Mouse (Mus musculus): ENCODE data around the gene Ube2m. TPM values are rescaled to one million over a fixed set of nuclear protein-coding genes. Genes with fewer than 3 reads are reported as not detected.

Ube2m gene
- polyA plus RNA-seq, 1 experiment from 2014 or later: 67.7 TPM

- Histone ChIP-seq H3K27ac (ENCODE audit: low read length) (no peak overlapping the region), H3K9ac (replicated peaks; ENCODE audit: low read depth, low read length) (no peak overlapping the region), H3K4me1 (replicated peaks; ENCODE audit: control insufficient read depth, insufficient read depth, low read length) (peaks cover 14% of the 10 kb centered on the region), H3K9me3 (ENCODE audit: control insufficient read depth, low read length) (no peaks in the 10 kb centered on the region), H3K4me2 (ENCODE audit: low read length) (no peak overlapping the region), H3K4me3 (replicated peaks; ENCODE audit: low read length) (no peak overlapping the region), H3K36me3 (ENCODE audit: control insufficient read depth, insufficient read depth) (no peaks in the 10 kb centered on the region), H3K27me3 (replicated peaks; ENCODE audit: control insufficient read depth, insufficient read depth, low read length) (peaks cover 20% of the 10 kb centered on the region)
- no peak for ATAC-seq
- 5% methylated on average over 2 of the region's 2 CpGs for WGBS
These were observed 8.0 kb upstream of the Ube2m start for GRCm38 (mm10) chr7:13046084-13046483.

GRCm38 (mm10) chr7:13044254-13044625 lies 6.2 kb upstream of the Ube2m start:
- Histone ChIP-seq H3K4me3 (replicated peaks; ENCODE audit: low read length) (peak overlapping the region; percentile 51), H3K9ac (replicated peaks; ENCODE audit: low read depth, low read length) (peak overlapping the region; percentile 67), H3K9me3 (ENCODE audit: control insufficient read depth, low read length) (no peaks in the 10 kb centered on the region), H3K4me1 (replicated peaks; ENCODE audit: control insufficient read depth, insufficient read depth, low read length) (peaks cover 14% of the 10 kb centered on the region), H3K27me3 (replicated peaks; ENCODE audit: control insufficient read depth, insufficient read depth, low read length) (peaks cover 20% of the 10 kb centered on the region), H3K27ac (ENCODE audit: low read length) (no peak overlapping the region), H3K4me2 (ENCODE audit: low read length) (peak overlapping the region; percentile 92), H3K36me3 (ENCODE audit: control insufficient read depth, insufficient read depth) (no peaks in the 10 kb centered on the region)
- 3% methylated on average over 23 of the region's 23 CpGs for WGBS
- ATAC-seq: no peak

GRCm38 (mm10) chr7:13043445-13044253 lies 5.6 kb upstream of the Ube2m start:
- Histone ChIP-seq H3K27ac (ENCODE audit: low read length) (no peak overlapping the region), H3K36me3 (ENCODE audit: control insufficient read depth, insufficient read depth) (no peaks in the 10 kb centered on the region), H3K9me3 (ENCODE audit: control insufficient read depth, low read length) (no peaks in the 10 kb centered on the region), H3K4me2 (ENCODE audit: low read length) (peak overlapping the region; percentile 92), H3K9ac (replicated peaks; ENCODE audit: low read depth, low read length) (peak overlapping the region; percentile 67), H3K4me3 (replicated peaks; ENCODE audit: low read length) (peak overlapping the region; percentile 51), H3K27me3 (replicated peaks; ENCODE audit: control insufficient read depth, insufficient read depth, low read length) (peaks cover 20% of the 10 kb centered on the region), H3K4me1 (replicated peaks; ENCODE audit: control insufficient read depth, insufficient read depth, low read length) (peaks cover 20% of the 10 kb centered on the region)
- ATAC-seq: peak; percentile 53
- 4% methylated on average over 84 of the region's 88 CpGs for WGBS

GRCm38 (mm10) chr7:13043120-13043444 lies 5.0 kb upstream of the Ube2m start:
- no peak for ATAC-seq
- peaks cover 22% of the 10 kb centered on the region for H3K4me1 ChIP-seq (replicated peaks; ENCODE audit: control insufficient read depth, insufficient read depth, low read length)
- H3K4me3 ChIP-seq (replicated peaks; ENCODE audit: low read length): peak overlapping the region; percentile 51
- peak overlapping the region; percentile 67; the same call in 1 of the 2 replicates for H3K9ac ChIP-seq (replicated peaks; ENCODE audit: low read depth, low read length)
- peak overlapping the region; percentile 92 for H3K4me2 ChIP-seq (ENCODE audit: low read length)
- no peak overlapping the region for H3K27ac ChIP-seq (ENCODE audit: low read length)
- H3K36me3 ChIP-seq (ENCODE audit: control insufficient read depth, insufficient read depth): no peaks in the 10 kb centered on the region
- no peaks in the 10 kb centered on the region for H3K9me3 ChIP-seq (ENCODE audit: control insufficient read depth, low read length)
- H3K27me3 ChIP-seq (replicated peaks; ENCODE audit: control insufficient read depth, insufficient read depth, low read length): peaks cover 20% of the 10 kb centered on the region
- WGBS: 39% methylated on average over 16 of the region's 16 CpGs

GRCm38 (mm10) chr7:13042511-13042910 lies 4.4 kb upstream of the Ube2m start:
- ATAC-seq: no peak

GRCm38 (mm10) chr7:13041256-13041655 lies 3.2 kb upstream of the Ube2m start:
- 72% methylated on average over 1 of the region's 1 CpGs for WGBS
- Histone ChIP-seq H3K27me3 (replicated peaks; ENCODE audit: control insufficient read depth, insufficient read depth, low read length) (peaks cover 20% of the 10 kb centered on the region), H3K4me1 (replicated peaks; ENCODE audit: control insufficient read depth, insufficient read depth, low read length) (peaks cover 31% of the 10 kb centered on the region), H3K4me2 (ENCODE audit: low read length) (no peak overlapping the region), H3K4me3 (replicated peaks; ENCODE audit: low read length) (no peak overlapping the region), H3K9me3 (ENCODE audit: control insufficient read depth, low read length) (no peaks in the 10 kb centered on the region), H3K9ac (replicated peaks; ENCODE audit: low read depth, low read length) (no peak overlapping the region), H3K27ac (ENCODE audit: low read length) (no peak overlapping the region), H3K36me3 (ENCODE audit: control insufficient read depth, insufficient read depth) (peaks cover under 1% of the 10 kb centered on the region; the same call in 1 of the 2 replicates)
- no peak for ATAC-seq

More at GRCm38 (mm10) chr7:13042511-13042910, 4.4 kb upstream of the Ube2m start:
- H3K4me3 ChIP-seq (replicated peaks; ENCODE audit: low read length): no peak overlapping the region
- 82% methylated on average over 6 of the region's 6 CpGs for WGBS
- H3K36me3 ChIP-seq (ENCODE audit: control insufficient read depth, insufficient read depth): no peaks in the 10 kb centered on the region
- H3K27ac ChIP-seq (ENCODE audit: low read length): no peak overlapping the region
- no peak overlapping the region for H3K4me2 ChIP-seq (ENCODE audit: low read length)
- H3K9me3 ChIP-seq (ENCODE audit: control insufficient read depth, low read length): no peaks in the 10 kb centered on the region
- H3K9ac ChIP-seq (replicated peaks; ENCODE audit: low read depth, low read length): no peak overlapping the region
- peaks cover 20% of the 10 kb centered on the region for H3K27me3 ChIP-seq (replicated peaks; ENCODE audit: control insufficient read depth, insufficient read depth, low read length)
- H3K4me1 ChIP-seq (replicated peaks; ENCODE audit: control insufficient read depth, insufficient read depth, low read length): peaks cover 22% of the 10 kb centered on the region

- no peak overlapping the region for H3K4me3 ChIP-seq (replicated peaks; ENCODE audit: low read length)
- no peak for ATAC-seq
These were observed 1.1 kb upstream of the Ube2m start for GRCm38 (mm10) chr7:13039181-13039580.

GRCm38 (mm10) chr7:13038621-13039169 lies 620 bp upstream of the Ube2m start:
- Histone ChIP-seq H3K9ac (replicated peaks; ENCODE audit: low read depth, low read length) (peak overlapping the region; percentile 98), H3K27ac (ENCODE audit: low read length) (peak overlapping the region; percentile 100), H3K27me3 (replicated peaks; ENCODE audit: control insufficient read depth, insufficient read depth, low read length) (peaks cover 10% of the 10 kb centered on the region), H3K4me3 (replicated peaks; ENCODE audit: low read length) (peak overlapping the region; percentile 77), H3K9me3 (ENCODE audit: control insufficient read depth, low read length) (no peaks in the 10 kb centered on the region), H3K4me1 (replicated peaks; ENCODE audit: control insufficient read depth, insufficient read depth, low read length) (peaks cover 36% of the 10 kb centered on the region), H3K4me2 (ENCODE audit: low read length) (peak overlapping the region; percentile 71), H3K36me3 (ENCODE audit: control insufficient read depth, insufficient read depth) (peaks cover 12% of the 10 kb centered on the region)
- no peak for ATAC-seq
- 19% methylated on average over 15 of the region's 15 CpGs for WGBS

More at GRCm38 (mm10) chr7:13039181-13039580, 1.1 kb upstream of the Ube2m start:
- Histone ChIP-seq H3K4me2 (ENCODE audit: low read length) (peak overlapping the region; percentile 71), H3K4me1 (replicated peaks; ENCODE audit: control insufficient read depth, insufficient read depth, low read length) (peaks cover 37% of the 10 kb centered on the region), H3K9ac (replicated peaks; ENCODE audit: low read depth, low read length) (peak overlapping the region; percentile 98), H3K9me3 (ENCODE audit: control insufficient read depth, low read length) (no peaks in the 10 kb centered on the region), H3K36me3 (ENCODE audit: control insufficient read depth, insufficient read depth) (peaks cover 12% of the 10 kb centered on the region), H3K27me3 (replicated peaks; ENCODE audit: control insufficient read depth, insufficient read depth, low read length) (peaks cover 11% of the 10 kb centered on the region), H3K27ac (ENCODE audit: low read length) (no peak overlapping the region; the same call in 1 of the 2 replicates)
- 91% methylated on average over 1 of the region's 1 CpGs for WGBS

GRCm38 (mm10) chr7:13037366-13037765 lies 709 bp downstream of the Ube2m start:
- Histone ChIP-seq H3K27ac (ENCODE audit: low read length) (peak overlapping the region; percentile 100), H3K4me1 (replicated peaks; ENCODE audit: control insufficient read depth, insufficient read depth, low read length) (peaks cover 38% of the 10 kb centered on the region), H3K4me3 (replicated peaks; ENCODE audit: low read length) (peak overlapping the region; percentile 77), H3K9me3 (ENCODE audit: control insufficient read depth, low read length) (no peaks in the 10 kb centered on the region), H3K4me2 (ENCODE audit: low read length) (peak overlapping the region; percentile 94), H3K27me3 (replicated peaks; ENCODE audit: control insufficient read depth, insufficient read depth, low read length) (no peaks in the 10 kb centered on the region; the same call in 1 of the 2 replicates), H3K36me3 (ENCODE audit: control insufficient read depth, insufficient read depth) (peaks cover 13% of the 10 kb centered on the region), H3K9ac (replicated peaks; ENCODE audit: low read depth, low read length) (peak overlapping the region; percentile 98)
- WGBS: 0% methylated on average over 32 of the region's 33 CpGs
- peak; percentile 2 for ATAC-seq

Data from forebrain, embryonic 16.5 days (tissue).